Mouse (Mus musculus): ENCODE results near the gene Gdi1. TPM values are rescaled to one million over a fixed set of nuclear protein-coding genes. Genes with fewer than 3 reads are reported as not detected.
"Not testable (repeated sequence)": the region's sequence is repeated elsewhere in the genome, so short reads cannot be mapped to it uniquely, and the experiment has no call there.

Gdi1 gene
- polyA plus RNA-seq, 1 experiment, result 182 TPM

DNA sequence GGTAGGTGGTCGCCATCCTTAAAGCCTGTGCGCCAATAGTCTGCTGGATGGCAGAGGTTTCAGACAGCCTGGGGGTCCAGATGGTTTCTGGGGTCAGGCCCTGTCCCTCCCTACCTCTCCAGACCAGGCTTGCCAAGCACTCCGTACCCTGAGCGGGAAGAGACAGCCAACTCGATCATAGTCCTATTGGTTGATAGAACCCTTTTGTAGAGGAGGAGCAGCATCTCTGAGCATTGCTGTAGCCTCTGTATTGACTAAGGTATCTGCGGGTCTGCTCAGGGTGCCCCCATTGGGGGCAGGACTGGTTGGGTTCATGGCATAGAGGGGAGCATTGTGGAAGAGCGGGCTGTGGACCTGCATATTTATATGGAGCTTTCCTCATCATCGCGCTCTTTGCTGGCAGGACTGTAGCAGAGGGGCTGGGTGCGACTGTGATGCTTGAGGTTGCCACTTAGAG lies 24.4 kb downstream of the Gdi1 start:
- Histone ChIP-seq H3K27me3 (ENCODE audit: control insufficient read depth, insufficient read depth, low read length) (no peaks in the 10 kb centered on the region), H3K4me1 (ENCODE audit: control insufficient read depth, insufficient read depth, insufficient read length) (no peaks in the 10 kb centered on the region), H3K27ac (ENCODE audit: insufficient read depth, low read length) (no peak overlapping the region), H3K4me3 (ENCODE audit: extremely low read depth, insufficient read depth, insufficient read length) (peak overlapping the region; percentile 55; the same call in 1 of the 2 replicates), H3K36me3 (ENCODE audit: control insufficient read depth, insufficient read depth, low read length) (no peaks in the 10 kb centered on the region)
- WGBS, result 36% methylated on average over 10 of the region's 10 CpGs
- no peak for DNase-seq (ENCODE audit: low read depth in 1 of 2, low spot score in 2 of 2)
- TF ChIP-seq CTCF (IDR thresholded peaks at IDR 0.05; ENCODE audit: extremely low read depth, insufficient read depth, insufficient read length, insufficient replicate concordance) (no peak), POLR2A (IDR thresholded peaks at IDR 0.05; ENCODE audit: low read depth, low read length) (no peak)

GRCm38 (mm10) chrX:74330166-74330930 lies 25.6 kb downstream of the Gdi1 start:
- H3K4me1 ChIP-seq (ENCODE audit: control insufficient read depth, insufficient read depth, insufficient read length), result no peaks in the 10 kb centered on the region
- no peak for TF ChIP-seq CTCF (IDR thresholded peaks at IDR 0.05; ENCODE audit: extremely low read depth, insufficient read depth, insufficient read length, insufficient replicate concordance)
- no peak for TF ChIP-seq POLR2A (IDR thresholded peaks at IDR 0.05; ENCODE audit: low read depth, low read length)
- H3K27ac ChIP-seq (ENCODE audit: insufficient read depth, low read length), result no peak overlapping the region
- H3K27me3 ChIP-seq (ENCODE audit: control insufficient read depth, insufficient read depth, low read length), result no peaks in the 10 kb centered on the region
- WGBS, result 75% methylated on average over 2 of the region's 2 CpGs
- no peak overlapping the region for H3K4me3 ChIP-seq (ENCODE audit: extremely low read depth, insufficient read depth, insufficient read length)
- no peak for DNase-seq (ENCODE audit: low read depth in 1 of 2, low spot score in 2 of 2)
- H3K36me3 ChIP-seq (ENCODE audit: control insufficient read depth, insufficient read depth, low read length), result no peaks in the 10 kb centered on the region

DNA sequence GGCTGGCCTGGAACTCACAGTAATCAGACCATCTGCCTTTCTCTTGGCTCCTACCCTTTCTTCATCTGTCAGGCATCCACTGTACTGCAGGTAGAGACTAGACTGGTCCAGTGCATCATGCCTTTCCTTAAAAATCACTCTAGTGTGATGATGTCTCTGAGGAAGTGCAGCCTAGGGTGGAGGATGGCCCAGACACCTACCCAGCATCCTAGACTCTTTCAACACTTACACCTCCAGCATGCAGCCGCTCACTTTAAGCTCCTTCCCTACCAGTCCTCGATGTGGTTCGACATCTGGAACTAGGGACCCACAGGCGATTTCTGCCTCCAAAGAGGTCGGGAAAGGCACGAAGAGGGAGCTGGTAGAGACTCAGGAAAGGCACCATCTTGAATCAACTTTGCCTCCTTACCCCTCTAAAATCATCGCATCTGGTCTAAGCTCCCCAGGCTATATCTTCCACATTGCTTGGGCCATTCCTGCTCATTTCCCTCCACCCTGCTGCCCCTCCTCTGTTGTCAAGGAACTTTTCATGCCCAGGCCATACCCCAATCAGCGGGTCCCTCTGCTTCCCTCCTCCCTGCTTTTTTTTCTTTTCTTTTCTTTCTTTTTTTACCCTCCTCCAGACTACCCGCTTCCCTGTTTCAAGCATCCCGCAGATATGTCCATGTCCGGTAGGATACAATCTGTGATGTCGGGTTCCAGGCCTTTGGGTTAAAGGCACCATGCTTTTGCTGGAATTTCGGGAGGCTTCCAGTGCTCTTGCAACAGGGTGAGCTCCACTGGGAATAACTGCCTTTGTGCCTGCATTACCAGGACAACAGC lies 48.1 kb downstream of the Gdi1 start:
- H3K36me3 ChIP-seq (ENCODE audit: control insufficient read depth, insufficient read depth, low read length), result no peaks in the 10 kb centered on the region
- DNase-seq (ENCODE audit: low read depth in 1 of 2, low spot score in 2 of 2), result no peak
- peaks cover 5% of the 10 kb centered on the region; the same call in 1 of the 2 replicates for H3K4me1 ChIP-seq (ENCODE audit: control insufficient read depth, insufficient read depth, insufficient read length)
- TF ChIP-seq CTCF (IDR thresholded peaks at IDR 0.05; ENCODE audit: extremely low read depth, insufficient read depth, insufficient read length, insufficient replicate concordance), result no peak
- no peak for TF ChIP-seq POLR2A (IDR thresholded peaks at IDR 0.05; ENCODE audit: low read depth, low read length)
- H3K27ac ChIP-seq (ENCODE audit: insufficient read depth, low read length), result peak overlapping the region; percentile 29; the same call in 1 of the 2 replicates
- 22% methylated on average over 13 of the region's 13 CpGs for WGBS
- H3K4me3 ChIP-seq (ENCODE audit: extremely low read depth, insufficient read depth, insufficient read length), result peak overlapping the region; percentile 59
- no peaks in the 10 kb centered on the region for H3K27me3 ChIP-seq (ENCODE audit: control insufficient read depth, insufficient read depth, low read length)

DNA sequence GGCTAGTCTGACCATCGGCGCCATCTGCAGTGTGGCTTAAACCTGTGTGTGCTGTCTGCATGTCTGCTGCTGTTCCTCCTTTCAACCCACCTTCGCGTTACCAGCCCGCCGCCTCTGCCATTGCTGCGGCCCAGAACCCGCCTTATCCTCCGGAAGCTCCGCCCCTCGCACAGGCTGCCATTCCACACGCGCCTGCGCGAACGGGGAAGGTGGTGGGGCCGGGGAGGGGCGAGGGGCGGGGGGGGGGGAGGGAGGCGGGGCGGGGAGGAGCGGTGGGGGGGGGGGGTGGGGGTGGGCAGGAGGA lies 48.6 kb downstream of the Gdi1 start, which contains the start of gene Lage3:
TSS of gene Lage3 (minus strand) at position 152 of the 304 bp plus-strand sequence.
- peak; percentile 51 to 75 for DNase-seq (ENCODE audit: low read depth in 1 of 2, low spot score in 2 of 2)
- peak within 1 kb of the TSS; percentile 29; the same call in 1 of the 2 replicates for H3K27ac ChIP-seq (ENCODE audit: insufficient read depth, low read length)
- H3K4me3 ChIP-seq (ENCODE audit: extremely low read depth, insufficient read depth, insufficient read length), result peak within 1 kb of the TSS; percentile 59
- WGBS, result 39% methylated on average over 11 of the region's 22 CpGs
- H3K4me1 ChIP-seq (ENCODE audit: control insufficient read depth, insufficient read depth, insufficient read length), result peaks cover 5% of the 10 kb centered on the region; the same call in 1 of the 2 replicates
- no peaks in the 10 kb centered on the region for H3K27me3 ChIP-seq (ENCODE audit: control insufficient read depth, insufficient read depth, low read length)
- H3K36me3 ChIP-seq (ENCODE audit: control insufficient read depth, insufficient read depth, low read length), result no peaks in the 10 kb centered on the region
- TF ChIP-seq CTCF (IDR thresholded peaks at IDR 0.05; ENCODE audit: extremely low read depth, insufficient read depth, insufficient read length, insufficient replicate concordance) (no peak), POLR2A (IDR thresholded peaks at IDR 0.05; ENCODE audit: low read depth, low read length) (peak; percentile 52)

GRCm38 (mm10) chrX:74357069-74357468 lies 52.3 kb downstream of the Gdi1 start:
- not testable (repeated sequence) for H3K36me3 ChIP-seq (ENCODE audit: control insufficient read depth, insufficient read depth, low read length); H3K27me3 ChIP-seq (ENCODE audit: control insufficient read depth, insufficient read depth, low read length); H3K4me3 ChIP-seq (ENCODE audit: extremely low read depth, insufficient read depth, insufficient read length); H3K27ac ChIP-seq (ENCODE audit: insufficient read depth, low read length); H3K4me1 ChIP-seq (ENCODE audit: control insufficient read depth, insufficient read depth, insufficient read length); DNase-seq (ENCODE audit: low read depth in 1 of 2, low spot score in 2 of 2)
- 92% methylated on average over 3 of the region's 3 CpGs for WGBS

DNA sequence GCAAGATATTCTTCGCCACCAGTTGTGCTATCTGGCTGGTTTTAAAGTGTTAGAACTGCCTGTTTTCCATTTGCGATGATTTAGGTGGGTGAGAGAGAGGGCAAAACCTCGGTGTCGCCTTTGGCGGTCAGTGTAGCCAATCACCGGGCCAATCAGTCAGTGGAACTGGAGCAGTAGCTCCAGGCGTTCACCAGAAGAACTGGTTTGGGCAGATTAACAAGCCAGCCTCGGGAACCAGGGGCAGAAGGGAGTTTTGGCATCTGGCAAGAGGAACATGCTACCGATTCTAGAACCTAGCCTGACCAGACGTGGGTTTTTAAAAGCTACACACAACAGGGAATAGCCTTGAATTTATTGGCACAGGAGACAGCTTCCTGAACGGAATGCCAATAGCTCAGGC lies 54.4 kb downstream of the Gdi1 start:
- no peaks in the 10 kb centered on the region for H3K27me3 ChIP-seq (ENCODE audit: control insufficient read depth, insufficient read depth, low read length)
- 69% methylated on average over 11 of the region's 11 CpGs for whole genome bisulfite sequencing
- no peak for DNase-seq (ENCODE audit: low read depth in 1 of 2, low spot score in 2 of 2)
- no peak overlapping the region for H3K27ac ChIP-seq (ENCODE audit: insufficient read depth, low read length)
- H3K4me3 ChIP-seq (ENCODE audit: extremely low read depth, insufficient read depth, insufficient read length), result no peak overlapping the region
- H3K4me1 ChIP-seq (ENCODE audit: control insufficient read depth, insufficient read depth, insufficient read length), result no peaks in the 10 kb centered on the region
- TF ChIP-seq CTCF (IDR thresholded peaks at IDR 0.05; ENCODE audit: extremely low read depth, insufficient read depth, insufficient read length, insufficient replicate concordance) (no peak), POLR2A (IDR thresholded peaks at IDR 0.05; ENCODE audit: low read depth, low read length) (no peak)
- no peaks in the 10 kb centered on the region for H3K36me3 ChIP-seq (ENCODE audit: control insufficient read depth, insufficient read depth, low read length)

Other genes starting within 250 kb of the Gdi1 start
- gene Opn1mw, start 177.5 kb upstream of the Gdi1 start, polyA plus RNA-seq (2012; rRNA removed), result not detected in 2 replicates
- gene Mecp2, start 169.6 kb upstream of the Gdi1 start, polyA plus RNA-seq (2012; rRNA removed), result 5.5 and 6.1 TPM in 2 replicates
- not detected in 2 replicates for gene Tex28, start 137.2 kb upstream of the Gdi1 start, polyA plus RNA-seq (2012; rRNA removed)
- 0.07 and 0.11 TPM in 2 replicates for gene Tktl1, start 127.7 kb upstream of the Gdi1 start, polyA plus RNA-seq (2012; rRNA removed)
- gene Flna, start 55.2 kb upstream of the Gdi1 start, polyA plus RNA-seq (2012; rRNA removed), result 499 and 568 TPM in 2 replicates
- 41.6 and 54.5 TPM in 2 replicates for gene Emd, start 50.3 kb upstream of the Gdi1 start, polyA plus RNA-seq (2012; rRNA removed)
- gene Rpl10, start 34.2 kb upstream of the Gdi1 start, polyA plus RNA-seq (2012; rRNA removed), result 1,039 and 1,194 TPM in 2 replicates
- 87.5 and 113 TPM in 2 replicates for gene Taz, start 23.1 kb upstream of the Gdi1 start, polyA plus RNA-seq (2012; rRNA removed)
- gene Dnase1l1, start 22.7 kb upstream of the Gdi1 start, polyA plus RNA-seq (2012; rRNA removed), result 12.0 and 14.0 TPM in 2 replicates
- gene Atp6ap1, start 7.9 kb upstream of the Gdi1 start, polyA plus RNA-seq (2012; rRNA removed), result 267 and 342 TPM in 2 replicates
- 13.4 and 14.5 TPM in 2 replicates for gene Fam50a, start 8.0 kb downstream of the Gdi1 start, polyA plus RNA-seq (2012; rRNA removed)
- gene Plxna3, start 24.1 kb downstream of the Gdi1 start, polyA plus RNA-seq (2012; rRNA removed), result 12.1 and 12.3 TPM in 2 replicates
- 28.1 and 29.0 TPM in 2 replicates for gene Lage3, start 48.6 kb downstream of the Gdi1 start, polyA plus RNA-seq (2012; rRNA removed)
- 24.1 and 24.5 TPM in 2 replicates for gene Ubl4a, start 68.2 kb downstream of the Gdi1 start, polyA plus RNA-seq (2012; rRNA removed)
- 14.0 and 15.0 TPM in 2 replicates for gene Slc10a3, start 68.4 kb downstream of the Gdi1 start, polyA plus RNA-seq (2012; rRNA removed)
- 25.4 and 32.9 TPM in 2 replicates for gene Fam3a, start 88.3 kb downstream of the Gdi1 start, polyA plus RNA-seq (2012; rRNA removed)
- 10.1 and 14.7 TPM in 2 replicates for gene Ikbkg, start 88.3 kb downstream of the Gdi1 start, polyA plus RNA-seq (2012; rRNA removed)
- 18.9 and 19.7 TPM in 2 replicates for gene G6pdx, start 124.2 kb downstream of the Gdi1 start, polyA plus RNA-seq (2012; rRNA removed)
- gene Gm6880, start 176.4 kb downstream of the Gdi1 start, polyA plus RNA-seq (2012; rRNA removed), result not detected in 2 replicates

All from spleen, adult 2 months (tissue).